Mouse (Mus musculus): ENCODE measurements around the gene Rab3gap1. TPM values are rescaled to one million over a fixed set of nuclear protein-coding genes. Genes with fewer than 3 reads are reported as not detected.

The Rab3gap1 gene
- polyA plus RNA-seq, 1 experiment: 22.9 TPM

- peaks cover 24% of the 10 kb centered on the region for H3K4me1 ChIP-seq (ENCODE audit: control insufficient read depth, insufficient read depth, low read length)
- no peak overlapping the region for H3K27ac ChIP-seq (ENCODE audit: insufficient read depth, low read depth, low read length)
- TF ChIP-seq CTCF (IDR thresholded peaks at IDR 0.05; ENCODE audit: low read depth, low read length) (no peak), POLR2A (IDR thresholded peaks at IDR 0.05; ENCODE audit: borderline replicate concordance, low read depth, low read length) (no peak)
- H3K4me3 ChIP-seq (ENCODE audit: insufficient read depth, low read length): no peak overlapping the region
Observed at GRCm38 (mm10) chr1:127989876-127990731, 121.5 kb downstream of the Rab3gap1 start.

Other genes with a start within 250 kb of the Rab3gap1 start
- gene Tmem163, start 189.2 kb upstream of the Rab3gap1 start, polyA plus RNA-seq (2012; ENCODE audit: insufficient read depth, insufficient read length, missing spikeins): 0.23 TPM in 1 of 2 replicates, not detected in the other
- not detected in 2 replicates for gene Acmsd, start 139.4 kb upstream of the Rab3gap1 start, polyA plus RNA-seq (2012; ENCODE audit: insufficient read depth, insufficient read length, missing spikeins)
- 45.0 and 46.4 TPM in 2 replicates for gene Ccnt2, start 94.6 kb upstream of the Rab3gap1 start, polyA plus RNA-seq (2012; ENCODE audit: insufficient read depth, insufficient read length, missing spikeins)
- not detected in 2 replicates for gene Map3k19, start 13.7 kb upstream of the Rab3gap1 start, polyA plus RNA-seq (2012; ENCODE audit: insufficient read depth, insufficient read length, missing spikeins)
- 11.4 and 11.7 TPM in 2 replicates for gene Zranb3, start 234.3 kb downstream of the Rab3gap1 start, polyA plus RNA-seq (2012; ENCODE audit: insufficient read depth, insufficient read length, missing spikeins)
- gene R3hdm1, start 234.5 kb downstream of the Rab3gap1 start, polyA plus RNA-seq (2012; ENCODE audit: insufficient read depth, insufficient read length, missing spikeins): 45.0 and 51.0 TPM in 2 replicates

Data from bone marrow macrophage, adult 2 months (primary cell).